Mouse (Mus musculus): ENCODE measurements around the gene Cldn4.
"Not testable (repeated sequence)": the region's sequence is repeated elsewhere in the genome, so short reads cannot be mapped to it uniquely, and the experiment has no call there.

Cldn4 gene

DNA sequence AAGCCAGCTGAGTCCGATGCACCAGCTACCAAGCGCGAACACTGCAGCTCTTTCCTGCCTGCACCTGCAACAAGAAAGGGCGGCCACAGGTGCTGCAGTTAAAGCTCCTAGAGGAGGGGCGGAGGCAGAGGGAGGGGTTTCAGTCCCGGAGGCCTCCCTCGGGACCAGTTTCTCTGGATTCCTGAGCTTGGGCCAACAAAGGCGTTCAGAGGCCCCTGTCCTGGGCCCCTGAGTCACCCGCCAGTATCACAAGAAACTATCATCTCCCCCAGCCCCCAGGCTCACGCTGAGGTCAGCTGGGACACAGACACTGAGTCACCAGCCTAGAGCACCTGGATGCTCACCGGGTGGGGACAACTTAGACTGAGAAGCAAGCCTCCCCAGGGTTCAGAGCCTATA, at the start of gene Cldn4:
TSS of gene Cldn4 (minus strand) at position 78 of the 399 bp plus-strand sequence.
- no peak for DNase-seq (ENCODE audit: low spot score)

DNA sequence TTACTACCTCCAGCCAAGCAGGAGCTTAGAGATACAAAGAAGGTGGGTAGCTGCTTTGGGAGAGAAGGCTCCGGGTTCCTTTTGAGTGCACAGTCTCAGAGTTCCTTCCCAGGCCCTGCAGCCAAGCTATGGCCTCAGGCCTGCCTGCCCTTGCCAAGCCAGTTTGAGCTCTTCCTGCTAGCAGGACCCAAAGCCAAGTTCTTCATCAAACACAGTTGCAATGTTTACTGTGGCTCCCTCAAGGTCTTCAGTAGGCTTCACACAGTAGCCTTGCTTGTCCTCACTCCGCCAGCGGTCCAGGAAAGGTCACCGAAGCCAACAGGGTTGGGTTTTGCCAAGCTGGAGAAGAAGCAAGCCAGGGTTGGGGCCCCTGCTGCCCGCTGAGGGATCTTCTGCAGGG, 45.8 kb upstream of the Cldn4 start:
- DNase-seq (ENCODE audit: low spot score) = peak; percentile 14

DNA sequence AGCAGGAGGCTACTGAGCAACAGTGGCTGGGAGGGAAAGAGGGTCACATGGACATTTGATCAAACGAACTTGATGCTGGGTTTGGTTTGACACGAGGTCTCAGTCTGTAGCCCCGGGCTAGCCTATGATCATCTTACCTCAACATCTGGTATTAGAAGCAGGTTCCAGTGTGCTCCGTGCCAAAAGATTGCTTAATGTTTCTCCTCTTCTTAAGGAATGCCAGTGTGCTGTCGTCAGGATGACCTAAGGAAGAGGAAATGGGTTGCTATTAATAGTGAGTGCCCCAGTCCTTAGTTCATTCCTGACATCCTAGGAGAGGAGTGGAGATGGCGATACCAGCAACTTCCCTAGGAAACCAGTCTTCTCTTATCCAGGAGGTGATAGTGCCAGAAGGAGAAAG, 43.0 kb upstream of the Cldn4 start:
- DNase-seq (ENCODE audit: low spot score) = no peak

DNA sequence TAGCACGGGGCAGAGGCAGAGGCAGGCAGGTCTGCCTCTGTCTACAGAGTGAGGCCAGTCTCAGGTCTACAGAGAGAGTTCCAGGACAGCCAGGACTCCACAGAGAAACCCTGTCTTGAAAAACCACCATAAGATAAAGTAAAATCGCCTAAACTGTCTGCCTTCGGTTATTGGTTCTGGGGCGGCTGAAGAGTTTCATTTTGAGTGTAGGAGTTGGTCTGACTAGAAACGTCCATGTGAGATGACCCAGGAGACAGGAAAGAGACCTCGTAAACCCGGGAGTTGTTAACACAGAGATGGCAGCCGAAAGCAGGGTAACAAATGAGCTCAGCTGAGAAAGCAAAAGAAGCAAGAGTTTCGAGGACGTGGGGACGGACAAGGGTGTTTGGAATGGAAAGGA, 42.4 kb upstream of the Cldn4 start:
- no peak for DNase-seq (ENCODE audit: low spot score)

DNA sequence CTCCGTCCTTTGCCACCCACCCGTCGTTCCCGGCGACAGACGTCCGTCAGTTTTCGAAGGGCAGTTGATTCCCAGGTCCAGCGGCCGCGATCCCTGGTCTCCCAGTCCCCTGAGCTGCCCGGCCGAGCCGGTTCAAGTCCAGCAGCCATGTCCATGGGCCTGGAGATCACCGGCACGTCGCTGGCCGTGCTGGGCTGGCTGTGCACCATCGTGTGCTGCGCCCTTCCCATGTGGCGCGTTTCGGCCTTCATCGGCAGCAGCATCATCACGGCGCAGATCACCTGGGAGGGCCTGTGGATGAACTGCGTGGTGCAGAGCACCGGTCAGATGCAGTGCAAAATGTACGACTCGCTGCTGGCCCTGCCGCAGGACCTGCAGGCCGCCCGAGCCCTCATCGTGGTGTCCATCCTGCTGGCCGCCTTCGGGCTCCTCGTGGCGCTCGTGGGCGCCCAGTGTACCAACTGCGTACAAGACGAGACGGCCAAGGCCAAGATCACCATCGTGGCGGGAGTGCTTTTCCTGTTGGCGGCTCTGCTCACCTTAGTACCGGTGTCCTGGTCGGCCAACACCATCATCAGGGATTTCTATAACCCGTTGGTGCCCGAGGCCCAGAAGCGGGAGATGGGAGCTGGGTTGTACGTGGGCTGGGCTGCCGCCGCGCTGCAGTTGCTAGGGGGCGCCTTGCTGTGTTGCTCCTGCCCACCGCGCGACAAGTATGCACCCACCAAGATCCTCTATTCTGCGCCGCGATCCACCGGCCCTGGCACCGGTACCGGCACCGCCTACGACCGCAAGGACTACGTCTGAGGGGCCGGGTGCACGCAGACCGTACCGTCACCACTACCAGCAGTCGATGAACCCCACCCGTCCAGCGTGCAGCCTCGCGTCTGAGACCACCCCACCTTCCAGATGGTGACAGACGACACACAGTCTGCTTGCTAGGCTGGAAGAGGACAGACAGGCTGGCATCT, 39.8 kb upstream of the Cldn4 start:
- DNase-seq (ENCODE audit: low spot score) = no peak

DNA sequence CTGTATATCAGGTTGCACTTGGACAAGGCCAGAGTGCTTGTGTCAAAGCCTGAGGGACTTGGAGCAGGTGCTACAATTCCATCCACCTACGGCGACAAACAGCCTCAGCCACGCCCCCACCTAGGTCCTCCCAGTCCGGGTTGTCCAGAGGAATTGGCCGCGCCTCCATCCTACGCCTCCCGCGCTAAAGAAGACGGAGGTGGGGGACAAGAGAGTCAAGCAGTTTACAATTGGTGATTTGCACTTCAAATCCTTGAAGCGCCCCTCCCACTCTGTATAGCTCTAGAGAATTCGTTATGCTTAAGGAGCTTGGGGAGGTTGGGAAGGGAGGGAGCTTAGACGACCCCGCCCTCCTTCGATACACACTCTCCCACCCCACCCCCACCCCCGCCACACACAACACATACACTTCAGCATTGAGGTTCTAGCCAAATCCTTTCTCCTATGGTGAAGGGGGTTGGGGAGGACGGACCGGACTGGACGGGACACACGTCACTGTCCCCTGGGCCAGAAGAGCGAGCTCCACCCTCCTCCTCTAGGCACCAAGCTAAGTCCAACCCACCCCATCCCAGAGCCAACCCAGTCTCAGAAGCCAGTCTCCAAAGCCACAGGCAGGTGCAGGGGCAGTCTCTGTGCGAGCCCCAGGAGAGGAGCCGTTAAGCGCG, 39.0 kb upstream of the Cldn4 start, which contains the start of gene Cldn3:
TSS of gene Cldn3 (plus strand) at position 582 of the 665 bp plus-strand sequence.
- peak; percentile 62 for DNase-seq (ENCODE audit: low spot score)

DNA sequence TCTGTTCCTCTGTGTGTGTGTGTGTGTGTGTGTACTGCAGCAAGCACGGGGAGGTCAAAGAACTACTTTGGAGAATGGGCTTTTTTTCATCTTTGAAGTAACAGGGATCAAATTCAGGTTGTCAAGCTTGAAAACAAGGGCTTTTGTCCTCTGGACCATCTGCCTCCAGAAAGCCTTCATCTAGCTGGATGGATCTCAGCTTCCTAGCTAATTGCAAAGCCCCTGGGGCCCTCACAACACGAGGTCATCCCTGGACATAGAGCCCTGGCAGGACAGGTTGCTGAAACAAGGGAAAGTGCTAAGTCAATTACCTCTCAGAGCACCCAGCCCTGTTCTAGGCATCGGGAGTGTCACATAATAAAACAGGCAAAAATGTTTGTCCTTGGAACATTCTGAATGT, 37.0 kb upstream of the Cldn4 start:
- no peak for DNase-seq (ENCODE audit: low spot score)

DNA sequence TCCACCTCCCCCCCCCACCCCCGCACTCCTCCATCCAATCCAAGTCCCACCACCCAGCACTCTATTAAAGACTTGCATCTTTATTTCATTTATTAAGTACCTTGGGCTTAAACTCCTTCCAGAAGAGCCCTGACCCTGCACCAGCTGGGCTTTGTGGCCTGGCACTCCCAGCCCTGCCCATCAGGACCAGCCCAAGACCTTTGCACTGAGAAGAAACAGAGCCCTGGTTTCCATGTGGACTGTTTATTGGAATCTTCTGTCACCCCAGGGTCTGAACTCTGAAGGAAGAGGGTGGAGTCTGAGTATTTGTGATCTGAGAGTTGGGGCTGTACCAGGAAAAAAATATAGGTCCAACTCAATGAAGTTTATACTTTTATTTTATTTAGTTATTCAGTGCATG, 36.4 kb upstream of the Cldn4 start:
- DNase-seq (ENCODE audit: low spot score) = no peak

DNA sequence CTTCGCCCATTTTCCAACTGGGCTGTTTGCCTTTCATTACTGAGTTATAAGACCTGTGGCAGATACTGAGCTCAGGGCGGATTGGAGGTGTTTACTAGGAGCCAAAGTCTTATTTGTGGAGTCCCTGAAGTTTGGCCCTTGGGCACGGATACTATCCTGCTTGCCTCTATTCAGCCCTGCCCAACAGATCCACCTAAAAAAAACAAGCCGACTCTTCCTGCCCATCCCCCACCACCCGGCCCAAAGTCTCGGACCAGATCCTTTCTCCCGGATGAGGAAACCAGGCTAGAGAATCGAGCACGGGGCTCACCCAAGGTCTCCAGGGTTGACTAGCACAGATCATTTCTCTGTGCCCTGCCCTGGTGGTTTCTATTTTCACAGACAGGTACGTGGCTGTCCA, 34.4 kb upstream of the Cldn4 start:
- DNase-seq (ENCODE audit: low spot score) = no peak

DNA sequence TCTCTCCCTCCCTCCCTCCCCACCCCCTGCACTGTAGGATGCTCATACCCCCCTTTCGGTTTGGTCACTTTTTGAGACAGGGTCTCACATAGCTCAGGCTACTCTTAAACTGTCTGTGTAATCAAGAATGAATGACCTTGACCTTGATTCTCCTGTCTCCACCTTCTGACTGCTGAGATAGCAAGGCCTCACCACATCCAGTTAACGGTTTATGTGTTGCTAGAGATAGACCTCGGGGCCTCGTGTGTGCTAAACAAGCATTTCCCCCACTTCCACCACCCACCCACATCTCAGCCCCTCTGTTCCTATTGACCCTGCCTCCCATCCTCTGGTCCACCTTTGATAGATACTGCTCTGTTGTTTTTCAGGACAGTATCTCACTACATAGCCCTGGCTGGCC, 31.1 kb upstream of the Cldn4 start:
- no peak for DNase-seq (ENCODE audit: low spot score)

DNA sequence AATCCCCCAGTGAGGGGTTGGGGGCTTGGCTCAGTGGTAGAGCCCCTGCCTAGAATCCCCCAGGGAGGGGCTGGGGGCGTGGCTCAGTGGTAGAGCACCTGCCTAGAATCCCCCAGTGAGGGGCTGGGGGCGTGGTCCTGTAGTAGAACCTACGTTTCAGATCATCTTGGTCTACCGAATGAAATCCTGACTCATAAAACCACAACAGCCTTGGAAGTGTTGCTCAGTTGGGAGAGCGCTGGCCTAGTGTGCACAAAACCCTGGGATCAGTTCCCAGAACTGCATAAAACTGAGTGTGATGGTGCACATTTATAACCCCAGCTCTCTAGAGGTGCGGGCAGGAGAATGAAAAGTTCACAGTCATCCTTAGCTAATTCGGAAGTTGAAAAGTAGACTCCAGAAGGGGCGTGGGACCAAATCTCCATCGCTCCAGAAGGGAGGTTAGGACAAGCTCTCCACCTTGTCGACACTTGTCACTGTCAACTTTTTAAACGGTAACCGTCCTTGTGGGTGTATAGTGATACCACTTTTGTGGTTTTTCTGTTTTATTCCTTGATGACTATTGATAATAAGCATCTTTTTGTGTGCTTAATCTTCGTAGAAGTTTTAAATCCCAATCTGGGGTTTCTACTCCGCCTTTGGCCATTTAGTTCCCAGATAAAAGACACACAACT, 30.0 kb upstream of the Cldn4 start:
- no peak for DNase-seq (ENCODE audit: low spot score)

DNA sequence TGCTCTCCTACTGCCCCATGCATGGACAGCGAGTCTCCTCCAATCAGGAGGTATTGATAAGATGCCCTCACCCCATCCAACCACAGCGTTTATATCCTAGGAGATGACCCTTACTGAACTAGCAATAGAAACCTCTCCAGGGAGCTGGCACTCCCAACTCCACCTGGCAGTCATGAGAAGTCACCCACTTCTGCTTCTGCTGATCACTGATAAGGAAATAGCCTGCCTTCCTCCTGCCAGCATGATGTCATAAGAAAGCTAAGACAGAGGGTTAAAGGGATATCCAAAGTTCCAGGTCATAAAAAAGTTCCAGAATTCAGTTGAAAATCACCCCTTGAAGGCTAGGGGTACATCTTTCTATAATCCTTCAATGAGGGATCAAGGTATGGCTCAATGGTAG, 29.4 kb upstream of the Cldn4 start:
- no peak for DNase-seq (ENCODE audit: low spot score)

DNA sequence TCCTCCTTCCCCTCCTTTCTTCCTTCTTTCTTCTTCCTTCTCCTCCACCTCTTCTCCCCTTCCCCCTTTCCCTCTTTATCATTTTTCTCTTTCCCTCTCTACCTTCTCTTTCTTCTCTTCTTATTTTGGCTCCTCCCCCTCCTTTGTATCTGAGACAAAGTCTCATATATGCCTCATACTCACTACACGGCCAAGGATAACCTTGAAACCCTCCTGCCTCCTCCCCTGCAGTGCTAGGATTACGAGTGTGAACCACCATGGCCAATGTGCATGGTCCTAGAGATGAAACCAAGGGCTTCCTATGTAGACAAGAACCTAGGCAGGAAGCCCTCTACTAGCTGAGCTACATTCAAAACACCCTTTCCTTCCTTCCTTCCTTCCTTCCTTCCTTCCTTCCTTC, 28.2 kb upstream of the Cldn4 start:
- no peak for DNase-seq (ENCODE audit: low spot score)

DNA sequence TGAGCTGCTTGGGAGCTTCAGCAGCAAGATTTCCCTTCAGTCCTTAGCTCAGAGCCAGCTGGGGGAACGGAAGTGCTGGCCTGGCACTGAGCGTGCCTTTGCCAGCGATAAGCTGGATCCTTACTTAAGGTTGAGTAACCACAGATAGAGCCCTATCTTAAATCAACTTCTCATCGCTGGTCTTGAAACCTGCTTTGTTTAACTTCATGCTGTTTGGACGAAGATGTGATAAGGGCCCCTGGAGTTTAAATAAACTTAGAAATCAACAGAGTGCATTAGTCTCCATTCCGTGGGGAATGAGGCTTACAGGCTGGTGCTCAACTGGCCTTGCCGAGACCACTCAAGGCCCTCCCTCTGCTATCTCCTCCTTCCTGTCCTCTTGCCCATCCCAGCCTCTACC, 27.6 kb upstream of the Cldn4 start:
- no peak for DNase-seq (ENCODE audit: low spot score)

DNA sequence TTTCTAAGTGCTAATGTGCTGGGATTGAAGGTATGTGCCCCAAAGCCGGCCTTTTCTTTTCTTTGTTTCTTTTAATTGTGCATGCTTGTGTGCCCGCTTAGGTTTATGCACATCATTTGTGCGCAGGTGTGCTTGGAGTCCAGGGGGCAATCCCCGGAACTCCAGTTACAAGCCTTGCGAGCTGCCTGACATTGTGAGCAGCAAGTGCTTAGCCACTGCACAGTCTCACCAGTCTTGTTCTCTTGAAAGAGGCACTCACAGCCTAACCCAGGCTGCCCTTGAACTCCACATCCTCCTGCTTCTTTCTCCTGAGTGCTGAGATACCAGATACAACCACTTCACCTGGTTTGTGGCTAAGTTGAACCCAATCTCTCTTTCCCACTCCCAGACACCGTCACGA, 26.8 kb upstream of the Cldn4 start:
- DNase-seq (ENCODE audit: low spot score) = no peak

DNA sequence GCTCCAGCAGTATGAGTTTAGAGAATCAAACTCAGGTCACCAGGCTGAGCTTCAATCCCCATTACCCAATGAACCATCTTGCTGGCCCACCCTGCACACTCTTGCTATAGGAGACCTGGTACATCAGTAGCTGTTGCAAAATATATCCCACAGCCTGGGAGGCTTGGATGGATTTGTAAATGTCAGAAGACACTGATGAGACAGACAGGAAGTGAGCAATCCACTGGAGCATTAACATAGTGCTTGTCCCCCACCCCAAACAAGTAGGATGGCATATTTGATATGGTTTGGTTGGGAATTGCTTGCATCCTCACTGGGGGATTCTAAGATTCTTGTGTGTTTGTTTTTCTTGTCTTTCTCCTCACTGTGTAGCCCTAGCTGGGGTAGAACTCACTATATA, 26.3 kb upstream of the Cldn4 start:
- no peak for DNase-seq (ENCODE audit: low spot score)

DNA sequence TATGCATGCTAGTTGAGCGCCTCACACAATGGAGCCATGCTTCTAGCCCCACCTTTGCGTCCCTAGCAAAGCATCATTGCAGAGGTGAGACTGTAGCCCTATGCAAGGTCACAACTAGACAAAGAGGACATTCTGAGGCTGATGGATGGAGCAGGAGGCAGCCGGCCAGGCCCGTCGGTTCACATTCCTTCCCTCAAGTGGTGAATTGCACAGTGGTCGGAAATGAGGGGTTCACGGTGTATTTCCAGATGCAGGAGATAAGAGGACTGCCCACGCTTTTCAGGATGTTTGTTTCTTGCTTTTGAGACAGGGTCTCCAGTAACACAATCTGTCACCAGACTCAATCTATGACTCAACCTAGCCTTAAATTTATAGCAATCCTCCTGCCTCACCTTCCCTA, 23.9 kb upstream of the Cldn4 start:
- DNase-seq (ENCODE audit: low spot score) = no peak

DNA sequence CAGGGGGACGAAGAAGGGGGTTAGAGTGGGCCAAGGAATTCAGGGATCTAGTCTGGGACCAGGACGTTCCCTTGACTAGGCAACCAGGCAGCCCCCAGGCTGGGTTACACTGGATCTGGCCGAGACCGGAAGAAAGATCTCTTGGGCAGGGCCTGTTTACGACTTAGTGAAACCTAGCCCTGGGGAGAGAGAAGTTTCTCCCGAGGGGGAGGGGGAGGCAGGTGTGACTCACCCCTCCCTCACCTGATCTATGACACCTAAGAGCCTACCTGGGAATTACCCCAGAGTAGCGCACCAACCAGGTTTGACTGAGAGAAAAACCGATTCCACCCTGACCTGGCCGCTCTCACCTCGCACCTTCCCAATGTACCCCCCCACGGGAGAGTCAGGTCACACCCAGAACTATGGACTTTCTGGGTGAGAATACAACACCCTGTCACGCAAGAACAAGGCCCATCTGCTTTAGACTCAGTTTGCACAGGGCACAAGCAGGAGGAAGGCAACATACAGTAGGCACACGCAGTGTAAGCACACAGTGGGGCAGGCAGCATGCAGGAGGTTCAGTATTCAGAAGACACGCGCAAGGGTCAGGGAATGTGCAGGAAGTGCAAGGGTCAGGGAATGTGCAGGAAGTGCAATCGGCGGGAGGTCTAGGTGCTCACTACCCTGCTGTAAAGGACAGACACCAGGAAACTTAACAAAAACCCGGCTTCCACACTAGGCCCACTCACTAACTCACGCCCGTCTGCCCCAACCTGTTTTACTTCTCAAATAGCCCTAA, 20.6 kb upstream of the Cldn4 start:
- DNase-seq (ENCODE audit: low spot score) = no peak

DNA sequence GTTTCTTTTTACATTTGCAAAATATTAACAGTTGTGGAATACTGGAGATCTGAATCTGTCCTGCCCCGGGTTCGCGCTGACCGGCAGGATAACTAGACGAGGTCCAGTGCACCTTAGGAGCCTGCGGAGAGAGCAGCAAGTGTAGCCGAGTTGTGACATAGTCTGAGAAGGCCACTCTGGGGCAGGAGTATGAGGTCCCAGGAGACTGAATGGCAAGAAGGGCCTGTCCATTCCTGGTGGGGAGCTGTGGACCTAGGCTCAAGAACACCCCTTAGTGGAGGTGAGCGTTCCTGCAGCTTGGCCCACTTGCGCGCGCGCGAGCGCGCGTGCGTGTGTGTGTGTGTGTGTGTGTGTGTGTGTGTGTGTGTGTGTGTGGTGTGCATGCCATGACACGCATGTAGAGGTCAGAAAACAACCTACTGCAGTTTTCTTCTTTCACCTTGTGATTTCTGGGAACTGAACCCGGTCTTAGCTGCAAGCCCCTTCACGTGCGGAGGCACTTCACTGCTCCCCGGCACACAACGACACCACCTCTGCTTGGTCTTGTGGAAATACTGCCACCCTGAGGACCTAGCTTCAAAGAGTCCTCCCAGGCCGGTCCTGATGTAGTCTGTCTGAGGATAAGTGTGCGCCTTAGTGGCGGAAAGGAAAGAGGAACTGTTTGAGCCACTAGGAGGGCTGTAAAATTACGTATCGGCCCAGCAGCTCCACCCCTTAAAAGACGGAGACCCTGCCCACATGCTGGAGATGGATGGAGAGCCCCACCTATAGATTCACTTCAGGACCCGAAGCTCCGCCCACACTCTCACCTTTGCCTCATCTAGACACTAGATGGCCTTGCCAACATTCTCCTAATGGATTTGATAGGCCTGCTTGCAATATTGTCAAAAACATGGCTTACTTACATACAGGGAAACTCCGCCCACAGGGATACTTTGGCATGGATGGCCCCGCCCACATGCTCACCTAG, 19.4 kb upstream of the Cldn4 start:
- peak; percentile 44 for DNase-seq (ENCODE audit: low spot score)

DNA sequence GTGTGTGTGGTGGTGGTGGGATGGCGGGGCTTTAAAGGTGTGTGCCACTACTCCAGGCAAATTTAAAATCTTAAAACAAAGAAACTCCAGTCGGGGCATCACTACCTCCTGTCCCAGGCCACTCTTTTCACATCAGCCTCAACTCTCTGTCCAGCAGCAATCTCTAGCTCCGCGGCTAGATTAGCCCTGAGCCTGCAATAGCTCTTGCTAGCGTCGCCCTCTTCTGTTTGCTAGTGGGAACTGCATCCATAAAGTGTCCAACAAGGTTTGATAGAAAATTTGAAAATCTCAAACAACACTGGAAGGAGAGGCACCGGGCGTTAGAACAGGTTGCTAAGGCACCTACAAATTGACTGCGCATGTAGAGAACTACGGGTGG, 18.7 kb upstream of the Cldn4 start:
- DNase-seq (ENCODE audit: low spot score) = peak; percentile 57

DNA sequence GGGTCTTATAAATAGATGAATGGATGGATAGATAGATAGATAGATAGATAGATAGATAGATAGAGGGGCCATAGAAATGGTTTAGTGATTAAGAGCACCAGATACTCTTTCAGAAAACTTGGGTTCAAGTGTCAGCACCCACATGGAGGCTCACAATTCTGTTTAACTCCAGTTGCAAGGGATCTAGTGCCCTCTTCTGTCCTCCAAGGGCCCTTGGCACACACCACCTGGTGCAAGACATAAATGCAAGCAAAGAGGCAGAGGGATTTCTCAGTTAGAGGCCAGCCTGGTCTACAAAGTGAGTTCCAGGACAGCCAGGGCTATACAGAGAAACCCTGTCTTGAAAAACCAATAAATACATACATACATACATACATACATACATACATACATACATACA, 17.9 kb upstream of the Cldn4 start:
- not testable (repeated sequence) for DNase-seq (ENCODE audit: low spot score)

Data from ovary, postnatal 36 days (tissue).